Mouse (Mus musculus) common myeloid progenitor, adult 5-6 weeks (primary cell): ENCODE data around the gene Pard3b. TPM values are rescaled to one million over a fixed set of nuclear protein-coding genes. Genes with fewer than 3 reads are reported as not detected.

Source experiments
- ATAC-seq: replicated peaks from 2 replicates; pipeline ENCODE4 v1.8.0; 2016; ENCODE audit warnings: low read depth, mild to moderate bottlenecking, moderate TSS enrichment, inconsistent platforms; ENCODE audit not compliant: poor library complexity, severe bottlenecking
- total RNA-seq: library from RNA; stranded (forward); fragments of 200-1000, 187-1606 nt; gene quantifications from 2 replicates; pipeline ENCODE4 v1.2.3, GENCODE M21; 2017

The Pard3b gene
- total RNA-seq, 1 experiment from 2014 or later = 7.4 TPM

GRCm38 (mm10) chr1:62340261-62340660 is 701.6 kb downstream of the Pard3b start:
- no peak for ATAC-seq

GRCm38 (mm10) chr1:62344286-62344685 is 705.7 kb downstream of the Pard3b start:
- no peak for ATAC-seq

GRCm38 (mm10) chr1:62348371-62348770 is 709.7 kb downstream of the Pard3b start:
- no peak for ATAC-seq

DNA sequence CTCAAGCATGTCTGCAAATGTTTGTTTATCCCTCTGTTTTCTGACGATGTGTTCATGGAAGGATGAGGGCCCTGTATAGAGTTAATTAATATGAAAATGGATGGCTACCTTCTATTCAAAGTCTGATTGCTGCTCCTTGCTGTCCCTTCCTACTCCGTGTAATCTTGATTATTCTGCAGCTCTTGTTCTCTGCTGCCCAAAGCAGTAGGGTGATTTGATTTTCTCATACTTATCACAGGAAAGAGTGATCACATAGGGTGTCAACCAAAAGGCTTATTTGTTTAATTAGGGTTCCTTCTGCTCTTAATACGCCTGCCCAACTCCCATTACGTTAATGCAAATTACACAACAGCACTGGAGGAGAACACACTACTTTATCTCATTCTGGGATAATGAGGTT is 716.9 kb downstream of the Pard3b start:
- ATAC-seq = no peak

DNA sequence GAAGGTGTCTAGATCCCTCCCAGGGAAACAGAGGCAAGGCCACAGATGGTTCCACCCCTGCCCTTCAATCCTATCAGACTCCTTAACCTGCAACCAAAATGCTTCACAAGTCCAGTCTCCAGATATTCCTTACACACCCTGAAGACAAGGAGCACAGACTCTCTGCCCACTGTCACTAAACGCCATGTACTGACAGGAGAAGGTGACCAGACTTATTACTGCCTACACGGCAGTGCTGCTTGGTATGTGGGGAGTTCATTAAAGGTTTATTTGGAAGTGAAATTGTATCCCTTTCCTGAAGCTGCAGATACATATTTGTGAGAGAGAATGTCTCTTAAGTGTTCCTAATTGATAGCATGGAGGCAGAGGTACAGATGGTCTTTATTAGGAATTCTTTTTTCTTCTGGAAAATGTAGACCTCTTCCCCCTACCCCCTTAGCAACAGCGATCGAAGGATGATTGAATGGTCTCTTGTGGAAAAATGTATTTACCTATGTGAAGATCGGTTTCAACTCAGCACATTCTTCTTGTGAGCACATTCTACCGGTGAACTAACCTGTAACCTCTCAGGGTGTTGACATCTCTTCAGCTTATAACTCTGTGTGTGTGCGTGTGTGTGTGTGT is 735.9 kb downstream of the Pard3b start:
- no peak for ATAC-seq

DNA sequence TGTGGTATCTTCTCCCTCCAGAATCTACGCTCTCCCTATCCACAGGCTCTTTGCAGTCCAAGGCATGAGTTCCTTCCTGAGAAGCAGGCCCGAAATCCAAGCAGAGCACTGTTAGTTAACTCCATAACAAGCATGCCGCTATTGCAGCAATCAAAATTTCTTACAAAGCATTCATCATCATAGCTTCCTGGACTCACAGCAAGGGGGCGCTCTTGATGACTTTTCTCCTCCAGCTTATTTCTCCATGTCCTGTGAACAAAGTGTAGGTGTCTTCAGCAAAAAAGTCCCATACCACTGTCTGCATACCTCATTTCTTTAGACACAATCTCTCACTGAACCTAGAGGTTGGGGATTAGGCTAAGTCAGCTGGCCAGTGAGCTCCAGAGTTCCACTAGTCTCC is 739.7 kb downstream of the Pard3b start:
- no peak for ATAC-seq

DNA sequence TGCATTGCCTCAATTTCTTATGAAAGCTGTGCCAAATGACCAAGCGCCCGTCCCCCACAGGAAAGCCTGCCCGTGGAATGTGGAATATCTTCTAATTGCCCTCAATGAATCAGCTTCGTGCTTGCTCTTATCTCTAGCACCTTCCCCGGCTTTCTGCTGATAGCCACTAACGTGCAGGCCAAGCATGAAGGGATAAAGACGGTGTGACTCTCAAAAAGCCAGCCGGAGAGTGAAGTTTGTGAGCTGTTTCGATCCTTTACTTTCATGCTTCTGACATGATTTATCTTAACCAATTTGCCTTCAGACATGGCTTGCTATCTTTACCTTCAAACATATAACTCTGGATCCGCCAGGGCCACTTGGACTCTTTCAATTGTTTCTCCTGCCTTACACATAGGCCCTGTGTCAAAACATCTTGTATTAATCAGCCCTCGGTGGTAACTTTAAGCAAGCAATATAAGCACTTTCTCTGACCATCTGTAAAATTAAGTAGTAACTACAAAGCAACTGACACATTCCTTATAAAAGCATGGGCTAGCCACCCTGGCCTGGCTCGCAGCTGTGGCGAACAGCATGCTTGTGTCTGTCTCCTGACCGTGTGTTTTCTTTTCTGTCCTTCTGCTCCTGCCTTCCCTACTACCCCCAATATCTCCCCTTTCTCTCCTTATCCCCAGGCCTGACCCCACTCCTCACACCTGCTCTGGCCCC is 744.3 kb downstream of the Pard3b start:
- no peak for ATAC-seq

GRCm38 (mm10) chr1:62384241-62384640 is 745.6 kb downstream of the Pard3b start:
- no peak for ATAC-seq

GRCm38 (mm10) chr1:62388013-62388412 is 749.4 kb downstream of the Pard3b start:
- no peak for ATAC-seq

- peak; percentile 58; the same call in 1 of the 2 replicates for ATAC-seq
These were observed 754.2 kb downstream of the Pard3b start for GRCm38 (mm10) chr1:62392863-62393262.

DNA sequence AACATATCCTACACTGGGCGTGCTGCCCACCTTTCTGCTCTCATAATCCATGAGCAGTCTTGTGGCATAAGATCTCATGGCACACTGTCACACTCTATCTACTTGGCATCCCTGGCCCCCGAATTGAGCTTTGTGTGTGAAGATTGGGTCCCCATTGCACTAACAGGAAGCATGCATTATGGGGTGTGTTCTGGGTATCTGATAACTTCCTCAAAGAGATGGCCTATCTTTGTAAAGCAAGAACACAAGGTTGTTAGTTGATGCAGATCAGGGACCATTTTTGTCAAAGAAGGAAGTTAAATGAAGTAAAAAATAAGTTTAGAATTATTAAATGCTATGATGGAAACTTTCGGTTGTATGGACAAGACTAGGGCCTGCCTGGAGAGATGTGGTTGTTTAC is 755.9 kb downstream of the Pard3b start:
- no peak for ATAC-seq

- ATAC-seq = no peak
These were observed 759.6 kb downstream of the Pard3b start for GRCm38 (mm10) chr1:62398261-62398660.

- ATAC-seq = no peak
These were observed 760.1 kb downstream of the Pard3b start for GRCm38 (mm10) chr1:62398738-62399137.

DNA sequence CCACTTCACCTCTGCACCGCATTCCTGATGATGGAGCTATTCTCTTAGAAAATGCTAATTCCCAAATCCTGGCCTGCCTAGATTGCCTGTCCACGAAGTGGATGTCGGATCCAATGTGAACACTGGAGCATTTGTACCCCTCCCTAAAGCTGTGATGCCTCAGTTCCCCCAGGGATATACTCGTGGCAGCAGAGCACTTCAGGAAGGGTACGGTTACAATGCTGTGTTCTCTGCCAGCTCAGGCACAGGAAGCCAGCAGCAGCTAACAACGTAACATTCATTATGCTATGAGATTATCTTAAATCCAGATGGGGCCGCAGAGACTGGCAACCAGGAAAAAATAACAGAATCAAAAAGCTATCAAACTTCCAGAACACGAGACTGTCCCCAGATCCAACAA is 766.4 kb downstream of the Pard3b start:
- ATAC-seq = no peak

- no peak for ATAC-seq
These were observed 772.7 kb downstream of the Pard3b start for GRCm38 (mm10) chr1:62411368-62411767.

DNA sequence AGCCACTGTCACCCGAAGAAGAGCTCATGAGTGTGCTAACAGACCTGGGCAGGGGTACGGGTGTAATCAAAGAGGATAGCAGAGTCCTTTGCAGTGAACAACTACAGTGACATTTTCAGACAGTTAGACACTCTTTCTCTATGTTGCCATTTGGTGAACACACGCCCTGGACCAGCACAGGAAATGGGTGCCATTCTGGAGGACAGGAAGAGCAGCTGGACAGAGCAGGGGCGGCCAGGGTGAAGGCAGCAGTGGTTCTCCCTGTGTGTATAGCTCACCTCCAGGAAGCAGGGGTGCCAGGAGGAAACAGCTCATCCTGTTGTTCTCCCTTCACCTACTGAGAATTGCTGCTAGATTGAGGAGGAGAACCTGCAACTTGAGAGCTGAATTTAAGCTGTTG is 773.4 kb downstream of the Pard3b start:
- 0 out of 2 replicates have a peak, but pooled peaks have one; percentile 11 for ATAC-seq

- no peak for ATAC-seq
These were observed 774.4 kb downstream of the Pard3b start for GRCm38 (mm10) chr1:62412988-62413387.

- no peak for ATAC-seq
These were observed 775.9 kb downstream of the Pard3b start for GRCm38 (mm10) chr1:62414521-62414920.

DNA sequence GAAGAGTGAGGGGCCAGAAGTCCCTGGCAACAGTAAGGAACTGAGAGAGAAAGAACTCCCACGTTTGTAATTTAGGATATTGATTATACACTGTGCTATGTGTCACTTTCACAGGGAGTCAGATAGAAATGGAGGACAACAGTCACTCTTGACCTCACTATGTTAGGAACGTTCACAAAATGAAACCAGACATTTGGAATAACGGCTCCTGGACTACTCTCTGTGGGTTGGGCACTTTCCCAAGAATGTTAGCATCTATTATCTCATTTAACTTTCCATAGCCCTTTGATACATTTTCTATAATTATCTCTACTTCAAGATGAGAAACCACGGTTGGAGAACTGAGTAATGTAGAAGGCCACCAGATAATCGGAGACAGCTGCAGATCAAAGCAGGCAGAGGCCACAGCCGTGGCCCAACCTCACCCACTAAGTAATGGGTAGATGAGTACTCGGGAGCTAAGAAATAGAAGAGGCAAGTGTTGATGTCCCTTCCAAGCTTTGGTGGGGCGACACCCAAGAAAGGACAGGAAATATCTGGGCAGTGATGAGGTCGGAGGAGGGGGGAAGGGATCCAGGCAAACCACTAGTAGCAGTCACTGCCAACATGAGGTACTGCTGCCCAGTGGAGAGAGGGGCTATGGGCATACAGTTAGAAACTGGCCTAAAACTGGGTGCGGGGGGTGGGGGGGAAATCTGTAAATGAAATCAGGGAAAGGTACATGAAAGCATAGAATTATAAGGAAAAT is 778.2 kb downstream of the Pard3b start:
- no peak for ATAC-seq

DNA sequence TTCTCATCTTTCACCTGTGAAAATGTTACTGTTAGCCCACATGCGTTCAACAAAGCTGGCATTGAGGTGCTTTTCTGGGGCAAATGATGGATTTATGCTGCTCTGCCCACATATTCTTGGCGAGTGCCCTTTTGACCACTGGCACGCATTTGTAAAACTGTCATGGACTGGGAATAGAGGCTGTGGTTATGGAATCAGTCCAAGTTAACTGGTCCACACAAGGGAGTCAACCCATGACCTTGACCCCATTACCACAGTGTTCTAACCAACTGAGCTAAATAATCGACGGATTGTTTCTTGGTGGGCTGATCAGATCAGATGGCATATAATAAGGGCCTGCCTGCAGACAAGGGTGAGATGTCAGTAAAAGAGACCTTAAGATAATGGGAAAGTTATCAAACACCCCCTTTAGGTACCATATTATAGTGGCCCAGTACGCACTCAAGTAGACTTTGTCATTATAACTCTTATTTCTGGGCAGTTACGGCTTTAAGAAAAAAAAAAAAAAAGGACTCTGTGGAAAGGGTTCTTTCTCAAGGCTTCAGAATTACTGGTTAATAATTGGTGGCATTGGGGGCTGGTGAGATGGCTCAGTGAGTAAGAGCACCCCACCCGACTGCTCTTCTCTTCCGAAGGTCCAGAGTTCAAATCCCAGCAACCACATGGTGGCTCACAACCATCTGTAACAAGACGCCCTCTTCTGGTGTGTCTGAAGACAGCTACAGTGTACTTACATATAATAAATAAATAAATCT is 784.4 kb downstream of the Pard3b start:
- ATAC-seq = no peak
